Mouse (Mus musculus): ENCODE measurements around the gene Hvcn1. TPM values are rescaled to one million over a fixed set of nuclear protein-coding genes. Genes with fewer than 3 reads are reported as not detected.

Gene Hvcn1
- polyA plus RNA-seq, 1 experiment from 2014 or later = 7.9 TPM

- H3K9ac ChIP-seq (ENCODE audit: low read depth, low read length) = no peak overlapping the region
- no peak overlapping the region for H3K27ac ChIP-seq (replicated peaks; ENCODE audit: low read depth, low read length)
- H3K27me3 ChIP-seq (replicated peaks; ENCODE audit: control insufficient read depth, insufficient read depth, low read length) = no peaks in the 10 kb centered on the region
- H3K36me3 ChIP-seq (ENCODE audit: control insufficient read depth, insufficient read depth, low read length) = no peaks in the 10 kb centered on the region
- H3K9me3 ChIP-seq (ENCODE audit: control insufficient read depth, low read length) = no peaks in the 10 kb centered on the region
- 78% methylated on average over 4 of the region's 4 CpGs for WGBS
- ATAC-seq (ENCODE audit: low read depth) (no peak), DNase-seq (ENCODE audit: low spot score) (no peak)
- H3K4me3 ChIP-seq (ENCODE audit: low read depth, low read length) = no peak overlapping the region
- H3K4me2 ChIP-seq (ENCODE audit: low read depth, low read length) = no peak overlapping the region
- H3K4me1 ChIP-seq (ENCODE audit: control insufficient read depth, insufficient read depth, low read length) = peaks cover 7% of the 10 kb centered on the region; the same call in 1 of the 2 replicates
Observed at GRCm38 (mm10) chr5:122221085-122221484, 14.5 kb downstream of the Hvcn1 start.

DNA sequence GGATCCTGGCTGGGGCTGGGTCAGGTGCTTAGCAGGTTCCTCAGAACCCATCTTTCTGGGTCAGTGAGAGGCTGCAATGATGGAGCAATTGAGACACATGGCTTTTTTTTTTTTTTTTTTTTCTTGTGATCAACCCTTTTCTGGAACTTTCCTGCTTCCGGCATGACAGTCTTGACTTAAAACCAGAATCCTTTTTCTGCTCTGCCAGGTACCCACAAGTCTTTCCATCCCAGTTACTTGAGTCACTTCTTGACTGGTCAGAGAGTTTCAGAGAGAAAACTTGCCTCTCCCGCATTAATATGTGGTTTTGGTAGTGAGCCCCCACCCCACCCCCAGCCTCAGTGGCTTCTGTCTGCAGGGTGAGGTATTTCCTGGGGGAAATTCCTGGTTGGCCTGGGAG lies 17.7 kb downstream of the Hvcn1 start:
- peaks cover 7% of the 10 kb centered on the region; the same call in 1 of the 2 replicates for H3K4me1 ChIP-seq (ENCODE audit: control insufficient read depth, insufficient read depth, low read length)
- H3K4me2 ChIP-seq (ENCODE audit: low read depth, low read length) = no peak overlapping the region
- H3K27ac ChIP-seq (replicated peaks; ENCODE audit: low read depth, low read length) = no peak overlapping the region
- WGBS = 81% methylated on average over 2 of the region's 2 CpGs
- H3K9me3 ChIP-seq (ENCODE audit: control insufficient read depth, low read length) = peaks cover 8% of the 10 kb centered on the region; the same call in 1 of the 2 replicates
- no peak for DNase-seq (ENCODE audit: low spot score)
- no peak overlapping the region for H3K4me3 ChIP-seq (ENCODE audit: low read depth, low read length)
- H3K36me3 ChIP-seq (ENCODE audit: control insufficient read depth, insufficient read depth, low read length) = no peaks in the 10 kb centered on the region; the same call in 1 of the 2 replicates
- ATAC-seq (ENCODE audit: low read depth) = no peak
- no peak overlapping the region for H3K9ac ChIP-seq (ENCODE audit: low read depth, low read length)
- H3K27me3 ChIP-seq (replicated peaks; ENCODE audit: control insufficient read depth, insufficient read depth, low read length) = no peaks in the 10 kb centered on the region

GRCm38 (mm10) chr5:122228271-122228765 lies 21.7 kb downstream of the Hvcn1 start:
- no peaks in the 10 kb centered on the region; the same call in 1 of the 2 replicates for H3K36me3 ChIP-seq (ENCODE audit: control insufficient read depth, insufficient read depth, low read length)
- H3K27ac ChIP-seq (replicated peaks; ENCODE audit: low read depth, low read length) = no peak overlapping the region
- no peak overlapping the region for H3K9ac ChIP-seq (ENCODE audit: low read depth, low read length)
- WGBS = 71% methylated on average over 3 of the region's 3 CpGs
- DNase-seq (ENCODE audit: low spot score) (no peak), ATAC-seq (ENCODE audit: low read depth) (no peak)
- peaks cover 8% of the 10 kb centered on the region; the same call in 1 of the 2 replicates for H3K9me3 ChIP-seq (ENCODE audit: control insufficient read depth, low read length)
- H3K4me1 ChIP-seq (ENCODE audit: control insufficient read depth, insufficient read depth, low read length) = no peaks in the 10 kb centered on the region
- no peak overlapping the region for H3K4me3 ChIP-seq (ENCODE audit: low read depth, low read length)
- H3K4me2 ChIP-seq (ENCODE audit: low read depth, low read length) = no peak overlapping the region
- no peaks in the 10 kb centered on the region for H3K27me3 ChIP-seq (replicated peaks; ENCODE audit: control insufficient read depth, insufficient read depth, low read length)

- Histone ChIP-seq H3K27me3 (replicated peaks; ENCODE audit: control insufficient read depth, insufficient read depth, low read length) (no peaks in the 10 kb centered on the region), H3K36me3 (ENCODE audit: control insufficient read depth, insufficient read depth, low read length) (no peaks in the 10 kb centered on the region; the same call in 1 of the 2 replicates), H3K4me3 (ENCODE audit: low read depth, low read length) (no peak overlapping the region), H3K9ac (ENCODE audit: low read depth, low read length) (no peak overlapping the region), H3K4me2 (ENCODE audit: low read depth, low read length) (no peak overlapping the region), H3K27ac (replicated peaks; ENCODE audit: low read depth, low read length) (no peak overlapping the region), H3K4me1 (ENCODE audit: control insufficient read depth, insufficient read depth, low read length) (no peaks in the 10 kb centered on the region), H3K9me3 (ENCODE audit: control insufficient read depth, low read length) (peaks cover 8% of the 10 kb centered on the region; the same call in 1 of the 2 replicates)
- DNase-seq (ENCODE audit: low spot score) = no peak
- WGBS = 41% methylated on average over 3 of the region's 4 CpGs
- ATAC-seq (ENCODE audit: low read depth) = no peak
Observed at GRCm38 (mm10) chr5:122228772-122229171, 22.2 kb downstream of the Hvcn1 start.

DNA sequence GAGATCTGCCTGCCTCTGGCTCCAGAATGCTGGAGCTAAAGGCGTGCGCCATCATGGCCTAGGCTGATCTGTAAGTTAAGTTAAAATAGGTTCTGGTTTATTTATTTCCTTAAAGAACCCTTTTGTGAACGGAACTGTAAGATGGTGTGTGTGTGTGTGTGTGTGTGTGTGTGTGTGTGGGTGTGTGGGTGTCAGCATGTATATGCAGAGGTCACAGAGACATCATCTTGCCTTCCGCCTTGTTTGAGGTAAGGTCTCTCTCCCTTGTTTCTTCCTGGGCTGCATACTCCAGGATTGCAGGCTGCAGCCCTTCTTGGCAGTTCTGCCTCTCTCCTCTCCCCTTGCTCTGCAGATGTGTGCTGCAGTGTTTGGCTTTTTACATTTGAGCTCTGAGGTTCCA lies 24.2 kb downstream of the Hvcn1 start:
- H3K4me1 ChIP-seq (ENCODE audit: control insufficient read depth, insufficient read depth, low read length) = peaks cover 16% of the 10 kb centered on the region
- no peaks in the 10 kb centered on the region for H3K27me3 ChIP-seq (replicated peaks; ENCODE audit: control insufficient read depth, insufficient read depth, low read length)
- no peak overlapping the region for H3K9ac ChIP-seq (ENCODE audit: low read depth, low read length)
- H3K4me3 ChIP-seq (ENCODE audit: low read depth, low read length) = no peak overlapping the region
- ATAC-seq (ENCODE audit: low read depth) (no peak), DNase-seq (ENCODE audit: low spot score) (no peak)
- WGBS = 87% methylated on average over 4 of the region's 4 CpGs
- no peak overlapping the region for H3K4me2 ChIP-seq (ENCODE audit: low read depth, low read length)
- H3K27ac ChIP-seq (replicated peaks; ENCODE audit: low read depth, low read length) = no peak overlapping the region
- no peaks in the 10 kb centered on the region; the same call in 1 of the 2 replicates for H3K36me3 ChIP-seq (ENCODE audit: control insufficient read depth, insufficient read depth, low read length)
- H3K9me3 ChIP-seq (ENCODE audit: control insufficient read depth, low read length) = peaks cover 8% of the 10 kb centered on the region; the same call in 1 of the 2 replicates

DNA sequence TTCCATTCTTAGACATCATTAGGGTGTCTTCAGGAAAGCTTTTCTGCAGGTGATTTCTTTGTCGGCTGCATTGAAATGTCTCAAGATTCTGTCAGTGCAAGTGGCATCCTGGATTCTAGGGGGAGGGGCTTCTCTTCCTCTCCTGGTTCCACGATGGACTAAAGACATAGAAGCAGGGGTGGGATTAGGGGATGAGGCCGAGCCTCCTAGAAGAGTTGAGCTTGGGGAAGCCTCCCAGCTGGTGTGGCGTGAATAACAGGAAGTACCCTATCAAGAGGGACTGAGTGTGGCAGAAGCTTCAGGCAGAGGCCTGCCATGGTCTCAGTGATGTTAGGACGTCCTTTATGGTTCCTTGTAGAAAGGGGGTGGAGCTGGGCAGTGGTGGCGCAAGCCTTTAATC lies 24.8 kb downstream of the Hvcn1 start:
- Histone ChIP-seq H3K36me3 (ENCODE audit: control insufficient read depth, insufficient read depth, low read length) (no peaks in the 10 kb centered on the region; the same call in 1 of the 2 replicates), H3K27me3 (replicated peaks; ENCODE audit: control insufficient read depth, insufficient read depth, low read length) (no peaks in the 10 kb centered on the region), H3K4me3 (ENCODE audit: low read depth, low read length) (no peak overlapping the region), H3K9ac (ENCODE audit: low read depth, low read length) (no peak overlapping the region), H3K27ac (replicated peaks; ENCODE audit: low read depth, low read length) (no peak overlapping the region), H3K4me2 (ENCODE audit: low read depth, low read length) (no peak overlapping the region), H3K4me1 (ENCODE audit: control insufficient read depth, insufficient read depth, low read length) (peaks cover 18% of the 10 kb centered on the region), H3K9me3 (ENCODE audit: control insufficient read depth, low read length) (peaks cover 8% of the 10 kb centered on the region; the same call in 1 of the 2 replicates)
- 69% methylated on average over 6 of the region's 6 CpGs for WGBS
- ATAC-seq (ENCODE audit: low read depth) (no peak), DNase-seq (ENCODE audit: low spot score) (no peak)

DNA sequence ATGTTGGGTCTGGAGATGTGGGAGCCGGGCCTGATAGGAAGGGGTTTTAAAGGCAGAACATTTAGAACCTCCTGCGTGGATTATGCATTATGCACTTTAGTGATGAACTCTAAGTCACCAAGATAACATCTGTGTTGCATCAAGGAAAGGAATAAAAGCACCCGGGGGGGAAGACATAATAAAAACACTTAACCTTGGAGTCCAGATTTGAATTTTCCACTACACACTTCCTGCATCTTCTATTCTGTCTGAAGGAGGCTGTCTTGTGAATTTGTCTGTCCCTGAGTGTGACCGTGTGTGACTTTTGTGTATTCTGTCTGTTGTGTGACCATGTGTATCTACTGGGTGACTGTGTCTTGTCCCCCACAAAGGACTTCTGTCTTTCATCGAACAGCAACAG lies 25.4 kb downstream of the Hvcn1 start:
- ATAC-seq (ENCODE audit: low read depth) (no peak), DNase-seq (ENCODE audit: low spot score) (peak; percentile 32)
- peaks cover 8% of the 10 kb centered on the region; the same call in 1 of the 2 replicates for H3K9me3 ChIP-seq (ENCODE audit: control insufficient read depth, low read length)
- H3K9ac ChIP-seq (ENCODE audit: low read depth, low read length) = no peak overlapping the region
- peaks cover 18% of the 10 kb centered on the region for H3K4me1 ChIP-seq (ENCODE audit: control insufficient read depth, insufficient read depth, low read length)
- no peak overlapping the region for H3K4me2 ChIP-seq (ENCODE audit: low read depth, low read length)
- WGBS = 56% methylated on average over 5 of the region's 5 CpGs
- H3K27me3 ChIP-seq (replicated peaks; ENCODE audit: control insufficient read depth, insufficient read depth, low read length) = no peaks in the 10 kb centered on the region
- no peaks in the 10 kb centered on the region; the same call in 1 of the 2 replicates for H3K36me3 ChIP-seq (ENCODE audit: control insufficient read depth, insufficient read depth, low read length)
- no peak overlapping the region; the same call in 1 of the 2 replicates for H3K27ac ChIP-seq (replicated peaks; ENCODE audit: low read depth, low read length)
- no peak overlapping the region for H3K4me3 ChIP-seq (ENCODE audit: low read depth, low read length)

DNA sequence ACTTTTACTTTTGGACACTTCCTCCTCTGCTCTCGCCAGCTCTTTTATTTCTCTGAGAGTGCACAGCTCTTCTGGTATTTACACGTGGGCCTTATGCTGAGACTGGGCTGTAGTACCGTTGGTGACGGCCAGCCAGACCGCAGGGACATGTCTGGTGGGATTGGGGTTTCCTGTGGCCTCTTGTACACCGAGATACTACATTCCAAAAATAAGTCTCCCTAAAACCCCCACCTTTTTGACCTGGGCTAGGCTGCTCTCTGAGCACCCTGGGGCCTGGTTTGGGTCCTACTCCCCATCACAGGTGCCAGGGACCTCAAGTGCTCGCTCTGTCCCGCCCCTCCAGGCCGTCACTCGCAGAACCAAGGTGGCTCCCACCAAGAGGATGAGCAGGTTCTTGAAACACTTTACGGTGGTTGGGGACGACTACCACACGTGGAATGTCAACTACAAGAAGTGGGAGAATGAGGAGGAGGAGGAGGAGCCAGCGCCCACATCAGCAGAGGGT lies 26.5 kb downstream of the Hvcn1 start:
- ATAC-seq (ENCODE audit: low read depth) = no peak
- H3K4me2 ChIP-seq (ENCODE audit: low read depth, low read length) = no peak overlapping the region
- H3K4me3 ChIP-seq (ENCODE audit: low read depth, low read length) = no peak overlapping the region
- peaks cover 18% of the 10 kb centered on the region for H3K4me1 ChIP-seq (ENCODE audit: control insufficient read depth, insufficient read depth, low read length)
- H3K9ac ChIP-seq (ENCODE audit: low read depth, low read length) = no peak overlapping the region
- no peaks in the 10 kb centered on the region for H3K36me3 ChIP-seq (ENCODE audit: control insufficient read depth, insufficient read depth, low read length)
- H3K27me3 ChIP-seq (replicated peaks; ENCODE audit: control insufficient read depth, insufficient read depth, low read length) = no peaks in the 10 kb centered on the region
- DNase-seq (ENCODE audit: low spot score) = no peak
- peaks cover 1% of the 10 kb centered on the region; the same call in 1 of the 2 replicates for H3K9me3 ChIP-seq (ENCODE audit: control insufficient read depth, low read length)
- H3K27ac ChIP-seq (replicated peaks; ENCODE audit: low read depth, low read length) = no peak overlapping the region
- WGBS = 80% methylated on average over 13 of the region's 14 CpGs

- H3K4me3 ChIP-seq (ENCODE audit: low read depth, low read length) = no peak overlapping the region
- 83% methylated on average over 12 of the region's 12 CpGs for WGBS
- ATAC-seq (ENCODE audit: low read depth) = no peak
- H3K27me3 ChIP-seq (replicated peaks; ENCODE audit: control insufficient read depth, insufficient read depth, low read length) = no peaks in the 10 kb centered on the region
- no peak overlapping the region for H3K27ac ChIP-seq (replicated peaks; ENCODE audit: low read depth, low read length)
- no peaks in the 10 kb centered on the region for H3K36me3 ChIP-seq (ENCODE audit: control insufficient read depth, insufficient read depth, low read length)
- H3K9me3 ChIP-seq (ENCODE audit: control insufficient read depth, low read length) = no peaks in the 10 kb centered on the region
- no peak for DNase-seq (ENCODE audit: low spot score)
- H3K4me2 ChIP-seq (ENCODE audit: low read depth, low read length) = no peak overlapping the region
- H3K9ac ChIP-seq (ENCODE audit: low read depth, low read length) = no peak overlapping the region
- peaks cover 18% of the 10 kb centered on the region for H3K4me1 ChIP-seq (ENCODE audit: control insufficient read depth, insufficient read depth, low read length)
Observed at GRCm38 (mm10) chr5:122233695-122234094, 27.1 kb downstream of the Hvcn1 start.

All from embryonic facial prominence, embryonic 14.5 days (tissue).